Mouse (Mus musculus) ES-Bruce4 (cell line): ENCODE measurements around the gene Coil. TPM values are rescaled to one million over a fixed set of nuclear protein-coding genes. Genes with fewer than 3 reads are reported as not detected.
A peak's percentile ranks its signal among the peaks of the same experiment; 100 is the strongest.

ENCODE experiments used
- H3K27ac ChIP-seq: 2 replicates; pipeline ENCODE4 v1.5.1; 2012; ENCODE audit warnings: low read length, inconsistent platforms; ENCODE audit not compliant: insufficient read depth
- H3K27me3 ChIP-seq: 2 replicates; pipeline ENCODE4 v1.6.1; 2012; ENCODE audit warnings: mild to moderate bottlenecking, low read length, inconsistent platforms; ENCODE audit not compliant: control insufficient read depth, poor library complexity, insufficient read depth, severe bottlenecking
- H3K36me3 ChIP-seq: 2 replicates; pipeline ENCODE4 v1.6.1; 2012; ENCODE audit warnings: inconsistent platforms, mild to moderate bottlenecking, low read length, moderate library complexity; ENCODE audit not compliant: control insufficient read depth, poor library complexity, insufficient read depth, severe bottlenecking
- H3K4me1 ChIP-seq: one replicate; pipeline ENCODE4 v1.8.1; 2011; ENCODE audit warnings: low read length; ENCODE audit not compliant: control insufficient read depth, insufficient read depth
- H3K4me3 ChIP-seq: 2 replicates; pipeline ENCODE4 v1.5.1; 2011; ENCODE audit warnings: low read depth, mild to moderate bottlenecking, low read length
- H3K9ac ChIP-seq: 2 replicates; pipeline ENCODE4 v1.6.1; 2012; ENCODE audit warnings: low read depth, mild to moderate bottlenecking, inconsistent platforms; ENCODE audit not compliant: poor library complexity, severe bottlenecking
- H3K9me3 ChIP-seq: replicated peaks from 2 replicates; pipeline ENCODE4 v1.6.1; 2012; ENCODE audit warnings: mild to moderate bottlenecking, low read length, inconsistent platforms; ENCODE audit not compliant: control insufficient read depth, poor library complexity, insufficient read depth, severe bottlenecking
- CTCF ChIP-seq: IDR thresholded peaks from one replicate; pipeline ENCODE4 v1.8.1; 2011; ENCODE audit warnings: low read depth, low read length
- EP300 ChIP-seq: IDR thresholded peaks from 2 replicates; pipeline ENCODE4 v1.6.1; 2011; ENCODE audit warnings: low read depth, low read length; ENCODE audit not compliant: insufficient read depth
- POLR2A ChIP-seq: IDR thresholded peaks from one replicate; pipeline ENCODE4 v1.8.1; 2011; ENCODE audit warnings: low read length; ENCODE audit not compliant: insufficient read depth
- polyA plus RNA-seq: library from polyadenylated mRNA; stranded (reverse); fragments of >200 nt; gene quantifications from 2 replicates; pipeline ENCODE4 v1.2.4, GENCODE M21; 2011; ENCODE audit warnings: low read depth; ENCODE audit not compliant: missing spikeins, insufficient read depth, insufficient read length

Gene Coil
- polyA plus RNA-seq, 1 experiment, result 32.7 TPM

DNA sequence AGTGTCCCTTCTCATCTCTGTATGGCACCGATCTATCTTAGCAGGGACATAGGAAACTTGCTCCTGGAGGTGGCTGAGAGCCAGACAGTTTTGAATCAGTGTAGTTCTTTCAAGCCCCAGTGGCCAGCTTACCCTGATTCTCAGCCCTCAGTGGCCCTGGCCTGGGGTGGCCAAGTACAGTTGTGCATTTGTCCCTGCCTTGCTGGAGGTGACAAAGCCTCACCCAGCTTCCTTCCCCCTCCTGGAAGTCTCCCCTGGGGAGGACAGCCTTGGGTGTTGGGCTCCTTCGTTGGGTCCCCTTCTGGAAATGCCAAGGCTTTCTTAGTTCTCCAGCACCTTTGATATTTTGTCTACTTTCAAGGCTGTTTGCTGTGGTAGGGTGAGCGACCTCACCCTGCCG, 33.7 kb downstream of the Coil start:
- Histone ChIP-seq H3K27ac (0 out of 2 replicates have a peak overlapping the region, but pooled peaks have one; percentile 1), H3K4me1 (peaks cover 5% of the 10 kb centered on the region), H3K9me3 (no peaks in the 10 kb centered on the region), H3K27me3 (no peaks in the 10 kb centered on the region), H3K9ac (no peak overlapping the region), H3K4me3 (no peak overlapping the region), H3K36me3 (peaks cover 29% of the 10 kb centered on the region)
- no peak for TF ChIP-seq CTCF
- TF ChIP-seq EP300, result no peak
- no peak for TF ChIP-seq POLR2A

DNA sequence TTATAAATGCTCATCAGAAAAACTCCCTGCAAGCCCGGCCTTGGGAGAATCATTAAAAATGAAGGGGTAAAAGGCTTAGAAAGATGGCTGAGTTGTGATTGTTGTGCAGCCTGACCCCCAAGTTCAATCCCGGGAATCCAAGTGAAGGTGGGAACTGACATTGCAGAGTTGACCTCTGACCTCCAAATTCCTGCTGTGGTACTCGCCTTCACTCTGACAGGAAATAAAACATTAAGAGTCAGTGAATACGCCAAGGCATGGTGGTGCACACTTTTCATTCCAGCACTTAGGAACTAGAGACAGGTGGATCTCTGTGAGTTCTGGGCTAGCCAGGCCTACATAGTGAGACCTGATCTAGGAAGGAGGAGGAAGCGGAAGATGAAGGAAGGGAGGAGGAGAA, 35.4 kb downstream of the Coil start:
- Histone ChIP-seq H3K9me3 (peaks cover 11% of the 10 kb centered on the region), H3K27ac (no peak overlapping the region), H3K4me1 (peaks cover 5% of the 10 kb centered on the region), H3K9ac (no peak overlapping the region), H3K27me3 (no peaks in the 10 kb centered on the region), H3K4me3 (no peak overlapping the region), H3K36me3 (peaks cover 43% of the 10 kb centered on the region)
- TF ChIP-seq POLR2A (no peak), EP300 (no peak), CTCF (no peak)

GRCm38 (mm10) chr11:89006404-89006803, 36.4 kb downstream of the Coil start:
- Histone ChIP-seq H3K9ac (no peak overlapping the region), H3K36me3 (peaks cover 52% of the 10 kb centered on the region), H3K4me3 (no peak overlapping the region), H3K27ac (no peak overlapping the region), H3K4me1 (peaks cover 3% of the 10 kb centered on the region), H3K9me3 (peaks cover 11% of the 10 kb centered on the region), H3K27me3 (no peaks in the 10 kb centered on the region)
- TF ChIP-seq POLR2A (no peak), CTCF (no peak), EP300 (no peak)

DNA sequence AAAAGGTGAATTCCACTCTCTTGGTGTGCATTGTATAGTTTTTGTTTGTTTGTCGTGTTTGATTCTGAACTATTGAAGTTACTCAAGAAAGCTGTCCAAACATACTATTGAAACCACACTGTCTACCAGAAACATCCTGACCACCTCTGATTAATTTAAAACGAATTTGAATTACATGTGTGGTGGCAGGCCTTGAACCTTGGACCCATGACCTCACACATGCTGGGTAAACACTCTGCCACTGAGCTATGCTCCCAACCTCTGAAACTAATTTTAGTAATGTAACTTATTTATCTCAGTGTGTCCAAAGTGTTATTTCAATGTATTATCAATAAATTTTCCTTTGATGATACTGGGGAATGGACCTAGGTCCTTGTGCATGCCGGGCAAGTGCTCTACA, 37.5 kb downstream of the Coil start:
- Histone ChIP-seq H3K9me3 (peaks cover 11% of the 10 kb centered on the region), H3K4me1 (peaks cover 3% of the 10 kb centered on the region), H3K27ac (no peak overlapping the region), H3K9ac (no peak overlapping the region), H3K27me3 (no peaks in the 10 kb centered on the region), H3K4me3 (no peak overlapping the region), H3K36me3 (peaks cover 61% of the 10 kb centered on the region)
- TF ChIP-seq POLR2A (no peak), EP300 (no peak), CTCF (no peak)

DNA sequence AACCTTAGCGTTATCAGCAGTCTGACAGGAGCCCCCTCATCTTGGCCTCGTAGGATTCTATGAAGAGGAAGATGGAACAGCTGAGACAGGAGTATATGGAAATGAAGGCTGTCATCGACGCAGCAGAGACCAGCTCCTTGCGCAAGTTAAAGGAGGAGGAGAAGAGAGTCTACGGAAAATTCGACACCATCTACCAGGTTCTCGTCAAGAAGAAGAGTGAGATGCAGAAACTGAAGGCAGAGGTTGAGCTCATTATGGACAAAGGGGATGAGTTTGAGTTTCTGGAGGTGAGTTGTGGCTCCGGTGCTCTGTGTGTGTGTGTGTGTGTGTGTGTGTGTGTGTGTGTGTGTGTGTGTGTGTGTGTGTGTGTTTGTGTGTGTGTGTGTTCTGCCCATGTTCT, 39.0 kb downstream of the Coil start:
- peaks cover 3% of the 10 kb centered on the region for H3K4me1 ChIP-seq
- H3K4me3 ChIP-seq, result no peak overlapping the region
- H3K27ac ChIP-seq, result no peak overlapping the region
- H3K9me3 ChIP-seq, result peaks cover 11% of the 10 kb centered on the region
- H3K27me3 ChIP-seq, result no peaks in the 10 kb centered on the region
- TF ChIP-seq CTCF, result no peak
- no peak for TF ChIP-seq POLR2A
- no peak for TF ChIP-seq EP300
- peaks cover 76% of the 10 kb centered on the region for H3K36me3 ChIP-seq
- no peak overlapping the region for H3K9ac ChIP-seq

- H3K36me3 ChIP-seq, result peaks cover 79% of the 10 kb centered on the region
Observed at GRCm38 (mm10) chr11:89009496-89009895, 39.4 kb downstream of the Coil start.

More at GRCm38 (mm10) chr11:89009496-89009895, 39.4 kb downstream of the Coil start:
- no peaks in the 10 kb centered on the region for H3K27me3 ChIP-seq
- TF ChIP-seq CTCF, result no peak
- no peak for TF ChIP-seq EP300
- no peak for TF ChIP-seq POLR2A
- H3K27ac ChIP-seq, result no peak overlapping the region
- H3K4me3 ChIP-seq, result no peak overlapping the region
- H3K9me3 ChIP-seq, result peaks cover 11% of the 10 kb centered on the region
- H3K4me1 ChIP-seq, result peaks cover 3% of the 10 kb centered on the region
- no peak overlapping the region for H3K9ac ChIP-seq
